25 mouse cellular contexts compared by ENCODE assay signal in genomic region chr17:57153006-57153405, GRCm38 (mm10). TPM values are rescaled to one million over a fixed set of nuclear protein-coding genes. Genes with fewer than 3 reads are reported as not detected.
DNase-seq lines count a peak whose midpoint lies in the region; ATAC-seq lines count a peak whose summit lies in the region.
"Had no signal": no experiment of that assay in that cellular context is flagged by ENCODE, and none has a peak within 500 bp of the region (broad histone marks: within the 10 kb centered on the region; RNA-seq: fewer than 3 reads in every experiment).

No protein-coding gene starts in this region.

- WGBS in kidney, embryonic 14.5 days: 89% methylated on average over 6 of the region's 6 CpGs
- 68% methylated on average over 6 of the region's 6 CpGs for WGBS in hindbrain, embryonic 14.5 days

- no peak overlapping the region for H3K4me3 ChIP-seq in kidney, embryonic 14.5 days (ENCODE audit: low read length)
- H3K4me3 ChIP-seq in hindbrain, embryonic 14.5 days (replicated peaks; ENCODE audit: low read length): no peak overlapping the region
- H3K4me3 ChIP-seq: embryonic facial prominence, embryonic 13.5 days; embryonic facial prominence, embryonic 15.5 days; erythroblast, embryonic 14.5 days; forebrain, embryonic 10.5 days; forebrain, embryonic 12.5 days had no signal

- H3K36me3 ChIP-seq in kidney, embryonic 14.5 days (ENCODE audit: control insufficient read depth, insufficient read depth, low read length): no peaks in the 10 kb centered on the region
- no peaks in the 10 kb centered on the region for H3K36me3 ChIP-seq in hindbrain, embryonic 14.5 days (replicated peaks; ENCODE audit: control insufficient read depth, insufficient read depth)
- H3K36me3 ChIP-seq: embryonic facial prominence, embryonic 13.5 days; embryonic facial prominence, embryonic 15.5 days; forebrain, embryonic 10.5 days; forebrain, embryonic 12.5 days had no signal

- H3K4me1 ChIP-seq in kidney, embryonic 14.5 days (ENCODE audit: control insufficient read depth, insufficient read depth, low read length): 0 out of 2 replicates have a peak, but pooled peaks cover 4% of the 10 kb centered on the region
- no peaks in the 10 kb centered on the region for H3K4me1 ChIP-seq in hindbrain, embryonic 14.5 days (replicated peaks; ENCODE audit: control insufficient read depth, insufficient read depth, low read length)

- no peak overlapping the region for H3K9ac ChIP-seq in kidney, embryonic 14.5 days (ENCODE audit: low read depth, low read length)
- no peak overlapping the region for H3K9ac ChIP-seq in hindbrain, embryonic 14.5 days
- H3K9ac ChIP-seq: embryonic facial prominence, embryonic 13.5 days; embryonic facial prominence, embryonic 15.5 days; forebrain, embryonic 12.5 days had no signal

- ATAC-seq in common myeloid progenitor, adult 5-6 weeks (replicated peaks; ENCODE audit: low read depth, poor library complexity, severe bottlenecking): peak; percentile 66
- ATAC-seq in granulocyte monocyte progenitor cell, adult 5-6 weeks (replicated peaks; ENCODE audit: poor library complexity, severe bottlenecking): peak; percentile 79
- ATAC-seq in megakaryocyte progenitor cell, adult 5-6 weeks (replicated peaks; ENCODE audit: poor library complexity): peak; percentile 64
- no peak for ATAC-seq in kidney, embryonic 14.5 days (ENCODE audit: low FRiP score, low TSS enrichment)
- ATAC-seq in hindbrain, embryonic 14.5 days (ENCODE audit: low FRiP score): no peak
- ATAC-seq: forebrain, embryonic 14.5 days; forebrain, embryonic 16.5 days had no signal

- H3K4me2 ChIP-seq in kidney, embryonic 14.5 days (replicated peaks; ENCODE audit: low read depth, low read length): no peak overlapping the region
- H3K4me2 ChIP-seq in hindbrain, embryonic 14.5 days (replicated peaks): no peak overlapping the region
- H3K4me2 ChIP-seq: embryonic facial prominence, embryonic 13.5 days; embryonic facial prominence, embryonic 15.5 days; forebrain, embryonic 12.5 days had no signal

- no peaks in the 10 kb centered on the region for H3K9me3 ChIP-seq in kidney, embryonic 14.5 days (ENCODE audit: control insufficient read depth, low read length)
- no peaks in the 10 kb centered on the region for H3K9me3 ChIP-seq in hindbrain, embryonic 14.5 days (ENCODE audit: control insufficient read depth, low read length)
- H3K9me3 ChIP-seq: embryonic facial prominence, embryonic 13.5 days; embryonic facial prominence, embryonic 15.5 days had no signal

- H3K27me3 ChIP-seq in kidney, embryonic 14.5 days (ENCODE audit: control insufficient read depth, insufficient read depth, low read length): peaks cover 23% of the 10 kb centered on the region
- H3K27me3 ChIP-seq in hindbrain, embryonic 14.5 days (ENCODE audit: control insufficient read depth, insufficient read depth, low read length): peaks cover 23% of the 10 kb centered on the region

- no peak overlapping the region for H3K27ac ChIP-seq in kidney, embryonic 14.5 days (ENCODE audit: low read depth, low read length)
- no peak overlapping the region for H3K27ac ChIP-seq in hindbrain, embryonic 14.5 days
- H3K27ac ChIP-seq: embryonic facial prominence, embryonic 13.5 days; embryonic facial prominence, embryonic 15.5 days; forebrain, embryonic 10.5 days; forebrain, embryonic 12.5 days had no signal

- no peak for DNase-seq in hindbrain, embryonic 14.5 days (ENCODE audit: low spot score)
- DNase-seq: adrenal gland, adult 2 months; adrenal gland, postnatal 10 days; adrenal gland, postnatal 25 days; cerebellum, adult 11 months; cerebellum, adult 18-20 months; cerebellum, adult 8-10 months; cerebellum, postnatal 10 days; cerebellum, postnatal 25 days; embryo, embryonic 11 days had no signal

RNA-seq across cellular contexts. Expression of gene Cd70, which starts 3.4 kb away (rescaled TPM):
- total RNA-seq in common myeloid progenitor, adult 5-6 weeks (2017): not detected in 2 replicates
- total RNA-seq in granulocyte monocyte progenitor cell, adult 5-6 weeks (2014; fragmentation: Nextera tagmentation): not detected in 2 replicates
- total RNA-seq in granulocyte monocyte progenitor cell, adult 5-6 weeks (2017): not detected in 2 replicates
- not detected in 2 replicates for total RNA-seq in megakaryocyte progenitor cell, adult 5-6 weeks (2015)
- not detected in 2 replicates for total RNA-seq in megakaryocyte progenitor cell, adult 5-6 weeks (2017)
- polyA plus RNA-seq in kidney, embryonic 14.5 days (2014; fragmentation: Nextera tagmentation; extraction: Ambion mirVana): not detected in 2 replicates
- 1.5 and 1.7 TPM in 2 replicates for polyA plus RNA-seq in hindbrain, embryonic 14.5 days (2014; fragmentation: Nextera tagmentation; extraction: Ambion mirVana)
- total RNA-seq: adrenal gland, adult 2 months; adrenal gland, postnatal 10 days; adrenal gland, postnatal 25 days; adrenal gland, postnatal 4 days; MEL had no signal
- polyA plus RNA-seq: adrenal gland, adult 2 months; C2C12; embryonic facial prominence, embryonic 11.5 days; embryonic facial prominence, embryonic 13.5 days; embryonic facial prominence, embryonic 15.5 days; erythroblast, embryonic 14.5 days; forebrain, embryonic 10.5 days; forebrain, embryonic 12.5 days; forebrain, embryonic 16.5 days had no signal

RNA-seq across cellular contexts. Expression of gene Tnfsf14, which starts 41.0 kb away (rescaled TPM):
- total RNA-seq in common myeloid progenitor, adult 5-6 weeks (2017): 7.2 and 9.0 TPM in 2 replicates
- total RNA-seq in granulocyte monocyte progenitor cell, adult 5-6 weeks (2014; fragmentation: Nextera tagmentation): 6.4 and 7.6 TPM in 2 replicates
- 5.2 and 5.8 TPM in 2 replicates for total RNA-seq in granulocyte monocyte progenitor cell, adult 5-6 weeks (2017)
- 2.1 and 3.5 TPM in 2 replicates for total RNA-seq in megakaryocyte progenitor cell, adult 5-6 weeks (2015)
- 6.2 and 6.8 TPM in 2 replicates for total RNA-seq in megakaryocyte progenitor cell, adult 5-6 weeks (2017)
- not detected in 2 replicates for polyA plus RNA-seq in kidney, embryonic 14.5 days (2014; fragmentation: Nextera tagmentation; extraction: Ambion mirVana)
- 0.13 TPM in 1 of 2 replicates, not detected in the other for polyA plus RNA-seq in hindbrain, embryonic 14.5 days (2014; fragmentation: Nextera tagmentation; extraction: Ambion mirVana)
- total RNA-seq: adrenal gland, postnatal 25 days; MEL had no signal
- polyA plus RNA-seq: C2C12; embryonic facial prominence, embryonic 13.5 days; forebrain, embryonic 14.5 days; forebrain, embryonic 16.5 days had no signal

RNA-seq across cellular contexts. Expression of gene Tnfsf9, which starts 47.9 kb away (rescaled TPM):
- 0.82 and 1.7 TPM in 2 replicates for total RNA-seq in common myeloid progenitor, adult 5-6 weeks (2017)
- 0.28 and 1.1 TPM in 2 replicates for total RNA-seq in granulocyte monocyte progenitor cell, adult 5-6 weeks (2014; fragmentation: Nextera tagmentation)
- 0.60 and 3.0 TPM in 2 replicates for total RNA-seq in granulocyte monocyte progenitor cell, adult 5-6 weeks (2017)
- 1.2 and 2.2 TPM in 2 replicates for total RNA-seq in megakaryocyte progenitor cell, adult 5-6 weeks (2015)
- 0.27 and 0.29 TPM in 2 replicates for total RNA-seq in megakaryocyte progenitor cell, adult 5-6 weeks (2017)
- polyA plus RNA-seq in kidney, embryonic 14.5 days (2014; fragmentation: Nextera tagmentation; extraction: Ambion mirVana): 9.8 and 10.1 TPM in 2 replicates
- 5.6 and 6.2 TPM in 2 replicates for polyA plus RNA-seq in hindbrain, embryonic 14.5 days (2014; fragmentation: Nextera tagmentation; extraction: Ambion mirVana)

Comparison
In these comparisons a context has a peak if more than half of its experiments do, and no peak if none do; other contexts are left out.
1. ATAC-seq: peak in common myeloid progenitor, adult 5-6 weeks (single experiment), granulocyte monocyte progenitor cell, adult 5-6 weeks (single experiment) and megakaryocyte progenitor cell, adult 5-6 weeks (single experiment); none in kidney, embryonic 14.5 days (single experiment) and hindbrain, embryonic 14.5 days (single experiment).